8 mouse cellular contexts compared by ENCODE assay signal in the genomic region with DNA sequence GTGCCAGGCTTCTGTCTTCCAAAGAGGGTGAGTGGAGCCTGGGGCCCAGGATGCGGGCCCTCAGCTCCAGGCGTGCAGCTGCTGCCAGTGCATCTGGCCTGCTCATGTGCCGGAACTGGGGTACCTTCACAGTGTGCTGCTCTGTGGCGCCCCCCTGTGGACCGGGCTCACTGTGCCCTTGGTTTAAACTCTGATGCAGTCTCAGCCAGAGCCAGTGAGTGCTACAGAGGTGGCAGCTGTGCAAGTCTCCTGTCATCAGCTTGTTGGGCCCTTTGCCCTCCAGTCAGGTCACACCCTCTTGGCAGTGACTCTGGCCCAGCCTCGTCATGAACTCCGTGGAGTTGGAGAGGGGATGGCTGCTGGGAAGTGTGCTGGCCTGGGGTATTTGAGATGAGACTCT. TPM values are rescaled to one million over a fixed set of nuclear protein-coding genes. Genes with fewer than 3 reads are reported as not detected.
DNase-seq lines count a peak whose midpoint lies in the region; ATAC-seq and TF ChIP-seq lines count a peak whose summit lies in the region.

No protein-coding gene starts in this region.

- TF ChIP-seq CTCF in C2C12 (IDR thresholded peaks at IDR 0.05; ENCODE audit: control insufficient read depth, insufficient read depth, insufficient read length), result peak; percentile 16
- peak; percentile 67 for TF ChIP-seq CTCF in lung, embryonic 14.5 days (IDR thresholded peaks at IDR 0.05; ENCODE audit: low read depth)

- intact Hi-C loops in gastrocnemius, postnatal 36 days (cut with DNase I), result no loop called here

- H3K27me3 ChIP-seq in hindbrain, embryonic 11.5 days (ENCODE audit: control insufficient read depth, insufficient read depth, low read length), result no peaks in the 10 kb centered on the region
- H3K27me3 ChIP-seq in hindbrain, embryonic 14.5 days (ENCODE audit: control insufficient read depth, insufficient read depth, low read length), result no peaks in the 10 kb centered on the region
- H3K27me3 ChIP-seq in C2C12 (ENCODE audit: control insufficient read depth, insufficient read depth, insufficient read length), result no peaks in the 10 kb centered on the region
- H3K27me3 ChIP-seq in lung, embryonic 14.5 days (ENCODE audit: insufficient read depth, low read length), result no peaks in the 10 kb centered on the region

- no peaks in the 10 kb centered on the region for H3K9me3 ChIP-seq in hindbrain, embryonic 11.5 days (ENCODE audit: control insufficient read depth, low read length)
- no peaks in the 10 kb centered on the region for H3K9me3 ChIP-seq in hindbrain, embryonic 14.5 days (ENCODE audit: control insufficient read depth, low read length)
- H3K9me3 ChIP-seq in lung, embryonic 14.5 days (ENCODE audit: low read depth, low read length), result no peaks in the 10 kb centered on the region

- H3K4me3 ChIP-seq in hindbrain, embryonic 11.5 days (ENCODE audit: low read depth, low read length), result no peak overlapping the region
- H3K4me3 ChIP-seq in hindbrain, embryonic 14.5 days (replicated peaks; ENCODE audit: low read length), result no peak overlapping the region
- H3K4me3 ChIP-seq in C2C12 (ENCODE audit: insufficient read depth, poor library complexity, severe bottlenecking), result no peak overlapping the region
- no peak overlapping the region for H3K4me3 ChIP-seq in lung, embryonic 14.5 days (ENCODE audit: low read depth, low read length)

- no peak overlapping the region for H3ac ChIP-seq in C2C12 (ENCODE audit: control insufficient read depth, insufficient read length, low read depth)

- H3K79me3 ChIP-seq in C2C12 (ENCODE audit: low read depth), result no peaks in the 10 kb centered on the region

- peak; percentile 57 for DNase-seq in hindbrain, embryonic 11.5 days (ENCODE audit: low spot score)
- DNase-seq in hindbrain, embryonic 14.5 days (ENCODE audit: low spot score), result no peak
- peak; percentile 46 for DNase-seq in adrenal gland, adult 2 months
- peak; percentile 39 to 62 for DNase-seq in gastrocnemius, postnatal 36 days
- peak; percentile 50 for DNase-seq in lung, embryonic 14.5 days
- DNase-seq in testis, postnatal 10 days (ENCODE audit: low spot score), result peak; percentile 84
- DNase-seq in layer of hippocampus, adult 9-11 months, result no peak

- no peak overlapping the region for H3K4me2 ChIP-seq in hindbrain, embryonic 11.5 days (replicated peaks; ENCODE audit: low read depth, low read length)
- no peak overlapping the region for H3K4me2 ChIP-seq in hindbrain, embryonic 14.5 days (replicated peaks)
- no peak overlapping the region for H3K4me2 ChIP-seq in lung, embryonic 14.5 days

- H3K36me3 ChIP-seq in hindbrain, embryonic 11.5 days (ENCODE audit: control insufficient read depth, insufficient read depth, low read length), result peaks cover 40% of the 10 kb centered on the region
- peaks cover 97% of the 10 kb centered on the region for H3K36me3 ChIP-seq in hindbrain, embryonic 14.5 days (replicated peaks; ENCODE audit: control insufficient read depth, insufficient read depth)
- peaks cover 81% of the 10 kb centered on the region for H3K36me3 ChIP-seq in C2C12 (ENCODE audit: control insufficient read depth, insufficient read depth)
- peaks cover 100% of the 10 kb centered on the region for H3K36me3 ChIP-seq in lung, embryonic 14.5 days (ENCODE audit: insufficient read depth)

- H3K79me2 ChIP-seq in C2C12 (ENCODE audit: control insufficient read depth, insufficient read depth), result no peaks in the 10 kb centered on the region

- no peaks in the 10 kb centered on the region for H3K4me1 ChIP-seq in hindbrain, embryonic 11.5 days (replicated peaks; ENCODE audit: control insufficient read depth, insufficient read depth, low read length)
- H3K4me1 ChIP-seq in hindbrain, embryonic 14.5 days (replicated peaks; ENCODE audit: control insufficient read depth, insufficient read depth, low read length), result no peaks in the 10 kb centered on the region
- H3K4me1 ChIP-seq in lung, embryonic 14.5 days (ENCODE audit: insufficient read depth), result no peaks in the 10 kb centered on the region

- ATAC-seq in hindbrain, embryonic 11.5 days (ENCODE audit: low FRiP score), result no peak
- ATAC-seq in hindbrain, embryonic 14.5 days (ENCODE audit: low FRiP score), result no peak
- ATAC-seq in lung, embryonic 14.5 days (ENCODE audit: insufficient read depth), result peak; percentile 21; the same call in 1 of the 2 replicates

- H3K27ac ChIP-seq in hindbrain, embryonic 11.5 days (ENCODE audit: low read depth, low read length), result no peak overlapping the region
- H3K27ac ChIP-seq in hindbrain, embryonic 14.5 days, result no peak overlapping the region
- H3K27ac ChIP-seq in lung, embryonic 14.5 days (ENCODE audit: low read depth), result no peak overlapping the region

- 78% methylated on average over 7 of the region's 7 CpGs for whole genome bisulfite sequencing in hindbrain, embryonic 11.5 days
- WGBS in hindbrain, embryonic 14.5 days, result 85% methylated on average over 7 of the region's 7 CpGs
- 71% methylated on average over 7 of the region's 7 CpGs for WGBS in lung, embryonic 14.5 days

- H3K9ac ChIP-seq in hindbrain, embryonic 11.5 days (ENCODE audit: low read depth, low read length), result no peak overlapping the region
- H3K9ac ChIP-seq in hindbrain, embryonic 14.5 days, result no peak overlapping the region
- no peak overlapping the region for H3K9ac ChIP-seq in lung, embryonic 14.5 days

TF ChIP-seq in C2C12, 6 proteins besides CTCF, POLR2A, EP300 and RAD21:
- TF ChIP-seq CEBPB (IDR thresholded peaks at IDR 0.05; ENCODE audit: low read depth) (no peak), MAX (IDR thresholded peaks at IDR 0.05) (no peak), USF1 (IDR thresholded peaks at IDR 0.05; ENCODE audit: low read depth) (no peak), MYOD1 (IDR thresholded peaks at IDR 0.05; ENCODE audit: control insufficient read depth, insufficient read length, low read depth) (no peak)

RNA-seq across cellular contexts. Expression of gene Rab35, which starts 16.8 kb away (rescaled TPM):
- polyA plus RNA-seq in hindbrain, embryonic 11.5 days (2014; fragmentation: Nextera tagmentation; extraction: Ambion mirVana), result 18.3 and 18.8 TPM in 2 replicates
- polyA plus RNA-seq in hindbrain, embryonic 14.5 days (2014; fragmentation: Nextera tagmentation; extraction: Ambion mirVana), result 23.3 and 27.7 TPM in 2 replicates
- polyA plus RNA-seq in C2C12 (2012; fragmentation: generic; extraction: Trizol), result 52.0 TPM
- 10 to 100 TPM; 64.2 to 66.2 TPM for total RNA-seq in adrenal gland, adult 2 months (2021)
- polyA plus RNA-seq in adrenal gland, adult 2 months (2012; rRNA removed), result 65.8 and 73.8 TPM in 2 replicates
- 10 to 100 TPM; 31.8 to 32.8 TPM for total RNA-seq in gastrocnemius, postnatal 36 days (2021)
- polyA plus RNA-seq in lung, embryonic 14.5 days (2014; fragmentation: Nextera tagmentation; extraction: Ambion mirVana), result 18.8 and 19.9 TPM in 2 replicates

RNA-seq across cellular contexts. Expression of gene Gcn1l1, which starts 49.9 kb away (rescaled TPM):
- 31.8 and 39.4 TPM in 2 replicates for polyA plus RNA-seq in hindbrain, embryonic 11.5 days (2014; fragmentation: Nextera tagmentation; extraction: Ambion mirVana)
- polyA plus RNA-seq in hindbrain, embryonic 14.5 days (2014; fragmentation: Nextera tagmentation; extraction: Ambion mirVana), result 40.5 and 45.2 TPM in 2 replicates
- 46.2 TPM for polyA plus RNA-seq in C2C12 (2012; fragmentation: generic; extraction: Trizol)
- total RNA-seq in adrenal gland, adult 2 months (2021), result 10 to 100 TPM; 48.6 to 51.1 TPM
- polyA plus RNA-seq in adrenal gland, adult 2 months (2012; rRNA removed), result 41.2 and 49.4 TPM in 2 replicates
- 10 to 100 TPM; 25.5 to 28.8 TPM for total RNA-seq in gastrocnemius, postnatal 36 days (2021)
- polyA plus RNA-seq in lung, embryonic 14.5 days (2014; fragmentation: Nextera tagmentation; extraction: Ambion mirVana), result 52.9 and 58.8 TPM in 2 replicates

RNA-seq across cellular contexts. Expression of gene Rplp0, which starts 55.7 kb away (rescaled TPM):
- polyA plus RNA-seq in hindbrain, embryonic 11.5 days (2014; fragmentation: Nextera tagmentation; extraction: Ambion mirVana), result 1,244 and 1,247 TPM in 2 replicates
- 952 and 1,000 TPM in 2 replicates for polyA plus RNA-seq in hindbrain, embryonic 14.5 days (2014; fragmentation: Nextera tagmentation; extraction: Ambion mirVana)
- polyA plus RNA-seq in C2C12 (2012; fragmentation: generic; extraction: Trizol), result 5,791 TPM
- total RNA-seq in adrenal gland, adult 2 months (2021), result 100 to 1,000 TPM; 758 to 884 TPM
- 1,163 and 1,198 TPM in 2 replicates for polyA plus RNA-seq in adrenal gland, adult 2 months (2012; rRNA removed)
- total RNA-seq in gastrocnemius, postnatal 36 days (2021), result 100 to 1,000 TPM; 533 to 598 TPM
- polyA plus RNA-seq in lung, embryonic 14.5 days (2014; fragmentation: Nextera tagmentation; extraction: Ambion mirVana), result 1,859 and 1,954 TPM in 2 replicates

Comparison
In these comparisons a context has a peak if more than half of its experiments do, and no peak if none do; other contexts are left out.
1. DNase-seq: peak in hindbrain, embryonic 11.5 days (single experiment), adrenal gland, adult 2 months (single experiment), gastrocnemius, postnatal 36 days (2 of 2), lung, embryonic 14.5 days (single experiment) and testis, postnatal 10 days (single experiment); none in hindbrain, embryonic 14.5 days (single experiment) and layer of hippocampus, adult 9-11 months (single experiment).